Mouse (Mus musculus) neural tube, embryonic 14.5 days (tissue): ENCODE results near the gene Becn1. TPM values are rescaled to one million over a fixed set of nuclear protein-coding genes. Genes with fewer than 3 reads are reported as not detected.
A peak's percentile ranks its signal among the peaks of the same experiment; 100 is the strongest.

ENCODE experiments used
- ATAC-seq: fragments of 200-750 bp; cut with Nextera tagmentation; 2 replicates; pipeline ENCODE4 v1.8.0; 2017; ENCODE audit warnings: low read depth, mild to moderate bottlenecking, moderate TSS enrichment, moderate library complexity
- H3K27ac ChIP-seq: fragments of 300-500 bp; sonication (generic); 2 replicates; pipeline ENCODE4 v1.5.1; 2014; ENCODE audit warnings: low read depth, mild to moderate bottlenecking, control low read depth, low read length, moderate library complexity, mixed read lengths
- H3K27me3 ChIP-seq: fragments of 300-500 bp; sonication (generic); 2 replicates; pipeline ENCODE4 v1.6.1; 2014; ENCODE audit warnings: low read length; ENCODE audit not compliant: control insufficient read depth, insufficient read depth
- H3K36me3 ChIP-seq: fragments of 300-500 bp; sonication (generic); 2 replicates; pipeline ENCODE4 v1.6.1; 2014; ENCODE audit warnings: low read length, mixed read lengths; ENCODE audit not compliant: control insufficient read depth, insufficient read depth
- H3K4me1 ChIP-seq: fragments of 300-500 bp; sonication (generic); 2 replicates; pipeline ENCODE4 v1.6.1; 2014; ENCODE audit warnings: low read length; ENCODE audit not compliant: control insufficient read depth, insufficient read depth
- H3K4me2 ChIP-seq: fragments of 300-500 bp; sonication (generic); 2 replicates; pipeline ENCODE4 v1.6.1; 2014; ENCODE audit warnings: mild to moderate bottlenecking, low read depth, low read length, control low read depth
- H3K4me3 ChIP-seq: fragments of 300-500 bp; sonication (generic); 2 replicates; pipeline ENCODE4 v1.5.1; 2014; ENCODE audit warnings: low read depth, low read length, control low read depth, mixed read lengths
- H3K9ac ChIP-seq: fragments of 300-500 bp; sonication (generic); replicated peaks from 2 replicates; pipeline ENCODE4 v1.6.1; 2014; ENCODE audit warnings: low read depth, mild to moderate bottlenecking, control low read depth, low read length, mixed read lengths
- H3K9me3 ChIP-seq: fragments of 300-500 bp; sonication (generic); 2 replicates; pipeline ENCODE4 v1.6.1; 2016; ENCODE audit warnings: low read length; ENCODE audit not compliant: control insufficient read depth
- WGBS: fragments of 180-500 bp; shearing (Covaris S2); extraction: QIAGEN DNeasy Blood & Tissue Kit; methylation state at CpG from one replicate; pipeline ENCODE4 v1.1.7; 2014; 5-methylcytosine and 5-hydroxymethylcytosine counted together
- polyA plus RNA-seq: library from polyadenylated mRNA; unstranded; fragments of >200 nt; fragmentation: Nextera tagmentation; extraction: Ambion mirVana; gene quantifications from 2 replicates; pipeline ENCODE4 v1.2.1, GENCODE M21; 2014

The Becn1 gene
- polyA plus RNA-seq, 1 experiment from 2014 or later: 178 TPM

DNA sequence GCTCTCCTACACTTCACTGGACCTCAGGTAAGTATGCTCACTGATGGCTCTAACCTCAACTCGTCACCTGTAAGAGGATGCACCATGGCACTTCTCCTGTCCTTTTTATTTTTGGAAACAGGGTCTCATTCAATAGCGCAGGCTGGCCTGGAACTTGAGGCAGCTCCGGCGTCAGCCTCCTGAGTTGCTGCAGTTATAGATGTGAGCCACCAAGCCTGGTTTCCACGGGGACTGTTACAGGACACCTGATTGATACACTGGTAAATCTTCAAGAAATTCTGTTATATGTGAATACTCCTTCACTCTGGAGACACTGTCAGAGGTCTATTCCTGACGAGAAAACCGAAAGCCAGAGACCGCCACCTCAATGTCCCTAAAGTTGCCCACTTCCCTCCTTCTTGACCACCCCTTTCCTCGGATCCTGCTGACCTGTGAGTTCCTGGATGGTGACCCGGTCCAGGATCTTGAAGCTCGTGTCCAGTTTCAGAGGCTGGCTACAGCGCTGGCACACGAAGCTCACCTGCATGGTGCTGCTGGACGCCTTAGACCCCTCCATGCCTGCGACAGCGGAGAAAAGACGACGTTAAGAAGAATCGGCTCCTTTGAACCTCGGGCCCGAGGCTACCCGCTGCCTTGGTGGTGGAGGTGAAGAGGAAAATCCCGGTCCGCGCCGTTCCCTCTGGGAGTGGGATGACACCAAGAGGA is 635 bp downstream of the Becn1 start:
- Histone ChIP-seq H3K4me1 (peaks cover 12% of the 10 kb centered on the region), H3K4me3 (peak overlapping the region; percentile 58), H3K27me3 (no peaks in the 10 kb centered on the region), H3K9ac (peak overlapping the region; percentile 75), H3K4me2 (peak overlapping the region; percentile 99), H3K27ac (peak overlapping the region; percentile 76; the same call in 1 of the 2 replicates), H3K36me3 (no peaks in the 10 kb centered on the region; the same call in 1 of the 2 replicates), H3K9me3 (no peaks in the 10 kb centered on the region)
- WGBS: 13% methylated on average over 26 of the region's 26 CpGs
- no peak for ATAC-seq

DNA sequence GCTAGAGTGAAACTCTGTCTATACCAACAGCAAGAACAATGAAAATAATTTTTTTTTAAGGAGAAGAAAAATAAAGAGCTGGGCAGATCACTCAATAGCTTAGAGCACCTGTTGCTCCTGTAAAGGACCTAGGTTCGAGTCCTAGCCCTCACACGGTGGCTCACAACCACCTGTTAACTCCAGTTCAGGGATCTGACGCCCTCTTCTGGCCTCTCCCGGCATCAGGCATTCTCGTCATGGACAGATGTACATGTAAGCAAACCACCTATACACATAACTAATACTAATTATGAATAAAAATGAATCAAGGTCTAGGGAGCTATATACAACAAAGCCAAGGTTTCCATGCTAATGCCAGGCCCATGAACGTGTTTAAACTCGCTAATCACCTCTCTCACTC is 1.2 kb downstream of the Becn1 start:
- WGBS: 69% methylated on average over 7 of the region's 7 CpGs
- peak overlapping the region; percentile 75; the same call in 1 of the 2 replicates for H3K9ac ChIP-seq
- peak overlapping the region; percentile 58 for H3K4me3 ChIP-seq
- no peak overlapping the region for H3K27ac ChIP-seq
- H3K9me3 ChIP-seq: no peaks in the 10 kb centered on the region
- peak overlapping the region; percentile 99 for H3K4me2 ChIP-seq
- no peaks in the 10 kb centered on the region for H3K27me3 ChIP-seq
- peaks cover 3% of the 10 kb centered on the region for H3K36me3 ChIP-seq
- no peak for ATAC-seq
- H3K4me1 ChIP-seq: peaks cover 12% of the 10 kb centered on the region

- H3K4me2 ChIP-seq: no peak overlapping the region
- no peaks in the 10 kb centered on the region for H3K9me3 ChIP-seq
- WGBS: 92% methylated on average over 8 of the region's 8 CpGs
- no peaks in the 10 kb centered on the region for H3K4me1 ChIP-seq
- ATAC-seq: no peak
- no peak overlapping the region for H3K27ac ChIP-seq
- no peaks in the 10 kb centered on the region for H3K27me3 ChIP-seq
- H3K9ac ChIP-seq: no peak overlapping the region
- peaks cover 36% of the 10 kb centered on the region for H3K36me3 ChIP-seq
- H3K4me3 ChIP-seq: no peak overlapping the region
Measured at GRCm38 (mm10) chr11:101295191-101295590, 6.9 kb downstream of the Becn1 start.

DNA sequence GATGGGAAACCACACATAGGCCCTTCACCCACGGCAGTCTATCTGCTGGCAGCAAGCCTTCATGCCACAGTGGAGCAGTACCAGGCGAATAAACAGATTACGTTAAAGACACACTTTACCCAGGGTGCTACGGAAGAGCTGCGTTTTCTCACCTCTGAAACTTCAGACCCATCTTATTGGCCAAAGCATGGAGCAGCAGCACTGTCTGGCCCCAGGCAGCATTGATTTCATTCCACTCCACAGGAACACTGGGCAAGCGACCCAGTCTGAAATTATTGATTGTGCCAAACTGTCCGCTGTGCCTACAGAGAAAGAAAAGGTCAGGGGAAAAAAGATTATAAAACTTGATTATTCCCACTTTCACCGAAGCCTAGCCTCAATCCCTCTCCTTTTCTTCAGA is 10.9 kb downstream of the Becn1 start:
- Histone ChIP-seq H3K9me3 (no peaks in the 10 kb centered on the region), H3K4me3 (no peak overlapping the region), H3K9ac (no peak overlapping the region), H3K27ac (no peak overlapping the region), H3K4me1 (no peaks in the 10 kb centered on the region), H3K36me3 (peaks cover 57% of the 10 kb centered on the region), H3K27me3 (no peaks in the 10 kb centered on the region), H3K4me2 (no peak overlapping the region)
- no peak for ATAC-seq
- WGBS: 96% methylated on average over 8 of the region's 8 CpGs

DNA sequence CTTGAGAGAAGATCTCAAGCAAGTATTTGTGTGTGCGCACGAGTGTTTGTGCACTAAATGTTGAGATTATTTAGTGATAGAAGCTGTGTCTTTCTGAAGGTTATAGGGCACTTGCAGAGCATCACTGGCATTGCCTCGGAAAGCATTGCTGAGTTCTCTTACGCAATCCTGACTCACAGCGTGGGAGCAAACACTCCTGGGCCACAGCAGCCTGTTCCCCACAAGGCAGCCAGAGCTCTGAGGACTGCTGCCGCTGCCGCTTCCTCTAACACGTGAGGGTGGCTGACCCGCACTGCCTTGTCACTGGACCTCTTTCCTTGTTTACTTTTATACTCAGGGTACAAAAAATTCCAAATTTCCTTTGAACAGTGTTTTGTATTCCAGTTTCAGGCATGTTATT is 14.8 kb downstream of the Becn1 start:
- WGBS: 87% methylated on average over 9 of the region's 9 CpGs
- Histone ChIP-seq H3K9ac (no peak overlapping the region), H3K9me3 (no peaks in the 10 kb centered on the region), H3K36me3 (peaks cover 34% of the 10 kb centered on the region), H3K4me3 (no peak overlapping the region), H3K27ac (no peak overlapping the region), H3K4me2 (no peak overlapping the region), H3K4me1 (no peaks in the 10 kb centered on the region), H3K27me3 (no peaks in the 10 kb centered on the region)
- no peak for ATAC-seq

DNA sequence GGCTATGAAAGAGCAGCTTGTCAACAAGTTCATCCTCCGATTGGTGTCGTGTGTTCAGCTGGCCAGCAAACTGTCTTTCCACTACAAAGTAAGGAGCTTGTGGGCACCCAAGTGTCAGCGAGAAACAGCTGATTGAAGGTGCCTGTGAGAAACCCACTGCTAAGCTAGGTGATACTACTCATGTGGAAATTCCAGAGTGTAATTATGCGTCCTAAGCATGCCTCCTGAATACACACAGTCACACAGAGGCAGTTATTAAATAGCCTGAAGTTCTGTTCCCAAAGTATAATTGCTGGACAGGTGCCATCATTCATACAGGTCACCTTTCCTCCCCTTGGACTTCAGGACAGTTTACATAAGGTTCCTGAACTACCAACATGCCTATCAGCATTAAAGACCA is 18.3 kb downstream of the Becn1 start:
- Histone ChIP-seq H3K36me3 (peaks cover 14% of the 10 kb centered on the region; the same call in 1 of the 2 replicates), H3K4me2 (no peak overlapping the region), H3K27me3 (no peaks in the 10 kb centered on the region), H3K4me1 (0 out of 2 replicates have a peak, but pooled peaks cover 3% of the 10 kb centered on the region), H3K9me3 (no peaks in the 10 kb centered on the region), H3K27ac (no peak overlapping the region), H3K9ac (no peak overlapping the region), H3K4me3 (no peak overlapping the region)
- ATAC-seq: no peak
- 71% methylated on average over 4 of the region's 4 CpGs for WGBS

GRCm38 (mm10) chr11:101282896-101283295 is 19.2 kb downstream of the Becn1 start:
- Histone ChIP-seq H3K9me3 (no peaks in the 10 kb centered on the region), H3K4me3 (no peak overlapping the region), H3K27me3 (no peaks in the 10 kb centered on the region), H3K4me1 (peaks cover 5% of the 10 kb centered on the region), H3K36me3 (peaks cover 9% of the 10 kb centered on the region; the same call in 1 of the 2 replicates), H3K9ac (no peak overlapping the region), H3K27ac (no peak overlapping the region), H3K4me2 (no peak overlapping the region)
- 15% methylated on average over 5 of the region's 5 CpGs for WGBS
- no peak for ATAC-seq

DNA sequence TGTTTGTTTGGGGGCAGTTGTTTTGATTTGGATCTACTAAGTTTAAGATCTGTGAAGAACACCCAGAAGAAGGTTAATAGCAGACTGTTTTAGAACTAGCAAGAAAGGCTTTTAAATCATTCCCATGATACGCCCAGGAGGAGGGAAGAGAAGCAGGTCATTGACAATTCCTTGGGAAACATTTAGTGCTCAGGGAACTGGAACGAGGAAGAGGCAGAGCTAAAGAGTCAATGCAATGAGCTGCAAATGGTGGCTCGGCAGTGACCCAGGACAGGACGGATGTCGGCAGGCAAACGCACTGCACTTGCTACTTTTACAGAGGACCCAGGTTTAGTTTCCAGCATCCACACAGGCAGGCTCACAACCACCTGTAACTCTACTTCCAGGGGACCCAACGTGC is 21.2 kb downstream of the Becn1 start:
- no peaks in the 10 kb centered on the region for H3K9me3 ChIP-seq
- H3K36me3 ChIP-seq: no peaks in the 10 kb centered on the region
- WGBS: 38% methylated on average over 7 of the region's 7 CpGs
- H3K4me2 ChIP-seq: no peak overlapping the region
- peaks cover 17% of the 10 kb centered on the region for H3K4me1 ChIP-seq
- no peaks in the 10 kb centered on the region for H3K27me3 ChIP-seq
- H3K9ac ChIP-seq: no peak overlapping the region
- no peak overlapping the region for H3K4me3 ChIP-seq
- no peak for ATAC-seq
- no peak overlapping the region for H3K27ac ChIP-seq

DNA sequence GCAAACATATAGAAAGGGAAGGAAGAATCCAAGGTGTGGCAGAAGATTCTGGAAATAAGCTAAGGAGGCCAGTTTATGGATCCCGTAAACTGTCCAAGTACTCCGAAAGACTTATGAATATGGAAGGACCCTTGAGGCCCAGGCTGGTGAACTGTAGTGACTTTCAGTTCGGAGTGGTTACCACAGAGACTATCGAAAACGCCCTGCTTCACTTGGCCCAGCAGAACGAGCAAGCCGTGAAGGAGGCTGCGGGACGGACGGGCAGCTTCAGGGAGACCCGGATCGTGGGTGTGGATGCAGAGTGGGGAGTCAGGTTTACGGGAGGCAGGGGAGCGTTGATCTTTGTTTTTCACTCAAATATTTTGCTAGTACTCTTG is 22.9 kb downstream of the Becn1 start:
- no peak overlapping the region for H3K27ac ChIP-seq
- no peaks in the 10 kb centered on the region for H3K9me3 ChIP-seq
- 61% methylated on average over 14 of the region's 14 CpGs for WGBS
- peak overlapping the region; percentile 82 for H3K4me2 ChIP-seq
- H3K36me3 ChIP-seq: no peaks in the 10 kb centered on the region
- H3K4me1 ChIP-seq: peaks cover 17% of the 10 kb centered on the region
- ATAC-seq: peak; percentile 23
- peak overlapping the region; percentile 67 for H3K4me3 ChIP-seq
- no peaks in the 10 kb centered on the region for H3K27me3 ChIP-seq
- no peak overlapping the region for H3K9ac ChIP-seq
